Mouse (Mus musculus) bone marrow macrophage, adult 2 months (primary cell): ENCODE results near the gene Prkaa2.

ENCODE experiments used
- CTCF ChIP-seq: IDR thresholded peaks from 2 replicates; pipeline ENCODE4 v1.5.1; 2012; ENCODE audit warnings: low read depth, mild to moderate bottlenecking, low read length, moderate library complexity
- POLR2A ChIP-seq: IDR thresholded peaks from 2 replicates; pipeline ENCODE4 v1.6.1; 2012; ENCODE audit warnings: mild to moderate bottlenecking, low read depth, low read length, borderline replicate concordance

DNA sequence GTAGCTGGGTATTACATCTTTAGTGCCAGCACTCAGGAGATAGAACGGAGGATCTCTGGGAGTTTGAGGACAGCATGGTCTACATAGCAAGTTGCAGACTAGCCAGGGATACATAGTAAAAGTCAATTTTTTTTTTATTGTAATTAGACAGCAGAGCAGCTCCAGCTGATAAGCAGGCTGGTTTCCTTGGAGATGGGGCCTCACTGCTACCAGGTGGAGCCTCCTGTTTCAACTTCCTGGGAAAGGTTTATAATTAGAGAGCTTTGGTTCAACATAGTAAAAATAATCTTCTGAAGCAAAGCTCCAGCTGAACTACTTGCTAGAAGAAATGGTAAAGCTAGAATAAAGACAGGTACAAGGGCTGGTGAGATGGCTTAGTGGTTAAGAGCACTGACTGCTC lies 59.6 kb downstream of the Prkaa2 start:
- TF ChIP-seq POLR2A (no peak), CTCF (no peak)
